Comparison of ENCODE assay signal across 19 mouse cellular contexts in the genomic region with DNA sequence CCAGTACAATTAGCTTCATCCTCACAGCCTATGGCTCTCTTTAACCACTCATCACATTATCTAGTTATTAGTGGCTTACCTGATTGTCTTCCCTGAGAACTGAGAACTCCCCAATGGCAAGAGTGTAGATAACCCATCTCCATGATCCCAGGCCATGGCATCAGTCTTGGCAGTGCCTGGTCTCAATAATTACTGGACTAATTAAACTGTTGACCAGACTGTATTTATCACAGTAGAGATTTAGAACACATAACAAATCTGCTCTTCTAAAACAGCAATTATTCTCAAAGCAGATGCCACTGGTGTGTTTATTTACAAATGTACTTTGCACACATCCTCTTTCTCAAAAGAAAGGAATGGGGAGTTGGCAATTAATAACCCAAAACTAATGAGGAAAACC.
"Had no signal": no experiment of that assay in that cellular context is flagged by ENCODE, and none has a peak within 500 bp of the region (broad histone marks: within the 10 kb centered on the region; RNA-seq: fewer than 3 reads in every experiment).

No protein-coding gene starts in this region.

- H3K9me3 ChIP-seq: midbrain, embryonic 10.5 days; midbrain, embryonic 12.5 days; neural tube, embryonic 13.5 days; neural tube, embryonic 15.5 days had no signal

- H3K4me3 ChIP-seq: midbrain, embryonic 10.5 days; midbrain, embryonic 12.5 days; myocyte; neural tube, embryonic 13.5 days; neural tube, embryonic 15.5 days had no signal

- H3K36me3 ChIP-seq: midbrain, embryonic 10.5 days; midbrain, embryonic 12.5 days; neural tube, embryonic 13.5 days; neural tube, embryonic 15.5 days had no signal

- ATAC-seq: midbrain, embryonic 16.5 days had no signal

- DNase-seq: lung, adult 18-20 months; lung, embryonic 14.5 days; lung, postnatal 10 days; lung, postnatal 4 days; midbrain, embryonic 14.5 days; retina, postnatal 1 day; right cerebral cortex, adult 18-20 months; right cerebral cortex, postnatal 25 days; right cerebral cortex, postnatal 4 days; spleen, adult 18-20 months; thymus, adult 18-20 months; thymus, postnatal 14 days; thymus, postnatal 36 days had no signal

- H3K27ac ChIP-seq: midbrain, embryonic 10.5 days; midbrain, embryonic 12.5 days; neural tube, embryonic 13.5 days; neural tube, embryonic 15.5 days had no signal

- H3K4me2 ChIP-seq: lung, embryonic 14.5 days; midbrain, embryonic 12.5 days; neural tube, embryonic 13.5 days; neural tube, embryonic 15.5 days had no signal

- H3K4me1 ChIP-seq: midbrain, embryonic 10.5 days; midbrain, embryonic 12.5 days; neural tube, embryonic 13.5 days; neural tube, embryonic 15.5 days had no signal

- H3K9ac ChIP-seq: lung, embryonic 14.5 days; midbrain, embryonic 12.5 days; neural tube, embryonic 13.5 days; neural tube, embryonic 15.5 days had no signal

- H3K27me3 ChIP-seq: midbrain, embryonic 12.5 days; neural tube, embryonic 13.5 days; neural tube, embryonic 15.5 days had no signal
